17 mouse cellular contexts compared by ENCODE assay signal in the genomic region with DNA sequence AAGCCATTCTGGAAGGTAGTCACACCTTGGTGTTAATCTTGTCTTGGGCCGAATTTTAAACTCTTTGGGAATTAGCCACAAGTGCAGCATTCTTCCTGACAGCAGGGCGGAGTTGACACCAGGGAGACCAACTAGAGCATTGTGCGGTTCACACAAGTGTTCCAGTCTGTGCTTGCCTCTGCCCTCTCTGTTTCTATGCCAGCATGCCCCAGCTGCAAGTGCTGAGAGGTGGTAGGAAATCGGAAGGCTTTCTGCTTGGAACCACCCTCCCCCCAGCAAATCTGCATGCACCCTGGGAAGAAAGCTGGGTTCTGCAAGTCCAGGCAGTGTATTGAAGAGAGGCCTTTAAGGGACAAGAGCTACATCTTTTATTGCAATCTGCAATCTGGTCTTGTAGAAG. TPM values are rescaled to one million over a fixed set of nuclear protein-coding genes. Genes with fewer than 3 reads are reported as not detected.
A peak's percentile ranks its signal among the peaks of the same experiment; 100 is the strongest.
DNase-seq lines count a peak whose midpoint lies in the region; ATAC-seq lines count a peak whose summit lies in the region.
"Had no signal": no experiment of that assay in that cellular context is flagged by ENCODE, and none has a peak within 500 bp of the region (broad histone marks: within the 10 kb centered on the region; RNA-seq: fewer than 3 reads in every experiment).

No protein-coding gene starts in this region.

- peak; percentile 56 for DNase-seq in cerebellum, adult 9-11 months
- no peak for DNase-seq in cerebellum, adult 9-10 months
- DNase-seq in right cerebral cortex, adult 18-20 months = peak; percentile 39
- DNase-seq in right cerebral cortex, postnatal 4 days = no peak
- peak; percentile 44 to 66 for DNase-seq in layer of hippocampus, adult 8-10 months (ENCODE audit: low spot score in 2 of 2)
- DNase-seq in right cerebral cortex, postnatal 25 days = peak; percentile 11
- DNase-seq in gastrocnemius, postnatal 25 days = no peak
- DNase-seq: adrenal gland, postnatal 14 days; embryo, embryonic 11 days; gastrocnemius, adult 2 months; heart, adult 11 months; heart, postnatal 4 days; kidney, adult 18-20 months; kidney, postnatal 25 days had no signal

- ATAC-seq in megakaryocyte progenitor cell, adult 5-6 weeks (replicated peaks; ENCODE audit: poor library complexity) = no peak
- ATAC-seq: midbrain, embryonic 16.5 days had no signal

RNA-seq across cellular contexts. Expression of gene Vldlr, which starts 10.8 kb away (rescaled TPM):
- 10 to 100 TPM; 49.5 to 53.4 (median 51.6) TPM for total RNA-seq in layer of hippocampus, adult 8-10 months (2022)
- 10 to 100 TPM; 58.5 to 67.2 TPM for total RNA-seq in gastrocnemius, postnatal 25 days (2021)
- total RNA-seq in megakaryocyte progenitor cell, adult 5-6 weeks (2015) = 0.29 and 0.67 TPM in 2 replicates
- total RNA-seq in megakaryocyte progenitor cell, adult 5-6 weeks (2017) = 0.79 and 1.6 TPM in 2 replicates
- total RNA-seq: megakaryocyte-erythroid progenitor cell, adult 5-6 weeks had no signal

Comparison
In these comparisons a context has a peak if more than half of its experiments do, and no peak if none do; other contexts are left out.
1. DNase-seq: peak in cerebellum, adult 9-11 months (single experiment), right cerebral cortex, adult 18-20 months (single experiment), layer of hippocampus, adult 8-10 months (2 of 2) and right cerebral cortex, postnatal 25 days (single experiment); none in cerebellum, adult 9-10 months (single experiment), right cerebral cortex, postnatal 4 days (single experiment) and gastrocnemius, postnatal 25 days (single experiment).
2. RNA of gene Vldlr, which starts 10.8 kb away (total RNA-seq): 58.5 to 67.2 TPM in gastrocnemius, postnatal 25 days and 49.5 to 53.4 TPM in layer of hippocampus, adult 8-10 months; 0.29 to 1.6 TPM in megakaryocyte progenitor cell, adult 5-6 weeks; every median in the first group is over 10 times any median in the second.